Mouse (Mus musculus) myocyte (in vitro differentiated cells): ENCODE results near the gene Prtg. TPM values are rescaled to one million over a fixed set of nuclear protein-coding genes. Genes with fewer than 3 reads are reported as not detected.
A peak's percentile ranks its signal among the peaks of the same experiment; 100 is the strongest.

Experiments
- H3K27me3 ChIP-seq: one replicate; pipeline ENCODE4 v1.6.1; 2011; ENCODE audit not compliant: control insufficient read depth, insufficient read depth, insufficient read length
- H3K36me3 ChIP-seq: one replicate; pipeline ENCODE4 v1.6.1; 2011; ENCODE audit not compliant: control insufficient read depth, insufficient read depth
- H3K4me2 ChIP-seq: one replicate; pipeline ENCODE4 v1.6.1; 2011; ENCODE audit warnings: low read depth, control low read depth
- H3K4me3 ChIP-seq: one replicate; pipeline ENCODE4 v1.5.1; 2011; ENCODE audit warnings: mild to moderate bottlenecking, control low read depth, moderate library complexity
- H3K79me2 ChIP-seq: one replicate; pipeline ENCODE4 v1.6.1; 2011; ENCODE audit not compliant: control insufficient read depth, insufficient read depth
- H3ac ChIP-seq: one replicate; pipeline ENCODE4 v1.6.1; 2011; ENCODE audit not compliant: control insufficient read depth, insufficient read length
- CEBPB ChIP-seq: IDR thresholded peaks from 2 replicates; pipeline ENCODE4 v1.6.1; 2011; ENCODE audit warnings: mild to moderate bottlenecking, moderate library complexity; ENCODE audit not compliant: poor library complexity, insufficient read depth, severe bottlenecking
- E2F4 ChIP-seq: IDR thresholded peaks from one replicate; pipeline ENCODE4 v1.6.1; 2011; ENCODE audit warnings: mild to moderate bottlenecking, control low read depth, moderate library complexity; ENCODE audit not compliant: insufficient read depth
- MAX ChIP-seq: IDR thresholded peaks from one replicate; pipeline ENCODE4 v1.6.1; 2011; ENCODE audit warnings: low read depth, mild to moderate bottlenecking, control low read depth
- MYOD1 ChIP-seq, 3 experiments: IDR thresholded peaks; one replicate each; pipeline ENCODE4 v1.6.1; 2011; ENCODE audit warnings: control low read depth in 2 of 3, low read depth in 2 of 3, mild to moderate bottlenecking in 2 of 3, moderate library complexity in 1 of 3; ENCODE audit not compliant: insufficient read length in 2 of 3, control insufficient read depth in 1 of 3
- MYOG ChIP-seq, 3 experiments: IDR thresholded peaks; one replicate each; pipeline ENCODE4 v1.6.1; 2011; ENCODE audit warnings: control low read depth in 2 of 3, low read depth in 2 of 3, mild to moderate bottlenecking in 2 of 3; ENCODE audit not compliant: insufficient read length in 2 of 3, control insufficient read depth in 1 of 3, insufficient read depth in 1 of 3
- POLR2A ChIP-seq: IDR thresholded peaks from one replicate; pipeline ENCODE4 v1.6.1; 2011; ENCODE audit warnings: low read depth, mild to moderate bottlenecking, control low read depth, moderate library complexity; ENCODE audit not compliant: insufficient read length
- POLR2AphosphoS2 ChIP-seq: IDR thresholded peaks from one replicate; pipeline ENCODE4 v1.6.1; 2011; ENCODE audit warnings: low read depth, control low read depth; ENCODE audit not compliant: insufficient read length
- REST ChIP-seq: IDR thresholded peaks from one replicate; pipeline ENCODE4 v1.6.1; 2011; ENCODE audit warnings: mild to moderate bottlenecking, control low read depth, moderate library complexity; ENCODE audit not compliant: insufficient read depth, insufficient read length
- SRF ChIP-seq: IDR thresholded peaks from one replicate; pipeline ENCODE4 v1.6.1; 2011; ENCODE audit warnings: low read depth; ENCODE audit not compliant: control insufficient read depth, insufficient read length
- TCF12 ChIP-seq: IDR thresholded peaks from one replicate; pipeline ENCODE4 v1.6.1; 2011; ENCODE audit warnings: mild to moderate bottlenecking, control low read depth; ENCODE audit not compliant: poor library complexity, insufficient read depth, severe bottlenecking
- TCF3 ChIP-seq: IDR thresholded peaks from one replicate; pipeline ENCODE4 v1.6.1; 2011; ENCODE audit warnings: low read depth, control low read depth; ENCODE audit not compliant: insufficient read length
- USF1 ChIP-seq: IDR thresholded peaks from one replicate; pipeline ENCODE4 v1.6.1; 2011; ENCODE audit warnings: low read depth, mild to moderate bottlenecking, control low read depth, moderate library complexity
- polyA plus RNA-seq: library from polyadenylated mRNA; unstranded; fragments of >200 nt; fragmentation: generic; extraction: Trizol; gene quantifications from one replicate; pipeline ENCODE4 v1.2.1, GENCODE M21; 2012; ENCODE audit warnings: missing spikeins

Prtg gene
- polyA plus RNA-seq, 1 experiment: 0.06 TPM

GRCm38 (mm10) chr9:72961959-72962358 is 155.3 kb downstream of the Prtg start:
- Histone ChIP-seq H3K36me3 (no peaks in the 10 kb centered on the region), H3K4me2 (peak overlapping the region; percentile 42), H3ac (no peak overlapping the region), H3K79me2 (no peaks in the 10 kb centered on the region), H3K4me3 (no peak overlapping the region), H3K27me3 (peaks cover 6% of the 10 kb centered on the region)
- TF ChIP-seq TCF3 (no peak), TCF12 (no peak), POLR2AphosphoS2 (no peak), MYOD1 (IDR thresholded peaks at IDR 0.05; ENCODE audit: control insufficient read depth in 1 of 3, insufficient read length in 2 of 3, low read depth in 2 of 3) (no peak), MAX (no peak), MYOG (IDR thresholded peaks at IDR 0.05; ENCODE audit: control insufficient read depth in 1 of 3, insufficient read depth in 1 of 3, insufficient read length in 2 of 3, low read depth in 2 of 3) (no peak), SRF (no peak), USF1 (no peak), POLR2A (no peak), CEBPB (no peak), REST (no peak), E2F4 (no peak)

Other genes with a start within 250 kb of the Prtg start
- gene Nedd4, start 144.5 kb upstream of the Prtg start, polyA plus RNA-seq: 195 TPM
- 0.01 TPM for gene Pygo1, start 118.8 kb downstream of the Prtg start, polyA plus RNA-seq
- not detected for gene Dyx1c1, start 151.9 kb downstream of the Prtg start, polyA plus RNA-seq
- 0.01 TPM for gene Gm44503, start 152.0 kb downstream of the Prtg start, polyA plus RNA-seq
- 7.1 TPM for gene Ccpg1os, start 178.5 kb downstream of the Prtg start, polyA plus RNA-seq
- gene Ccpg1, start 178.6 kb downstream of the Prtg start, polyA plus RNA-seq: 9.5 TPM
- gene Pigb, start 233.5 kb downstream of the Prtg start, polyA plus RNA-seq: 5.3 TPM
- 0.10 TPM for gene Rab27a, start 238.0 kb downstream of the Prtg start, polyA plus RNA-seq